Mouse (Mus musculus): ENCODE data around the gene E2f8. TPM values are rescaled to one million over a fixed set of nuclear protein-coding genes. Genes with fewer than 3 reads are reported as not detected.

Gene E2f8
- polyA plus RNA-seq, 1 experiment from 2014 or later: 20.5 TPM

GRCm38 (mm10) chr7:48875096-48875495, 6.3 kb downstream of the E2f8 start:
- H3K9me3 ChIP-seq (replicated peaks): no peaks in the 10 kb centered on the region
- peaks cover 8% of the 10 kb centered on the region; the same call in 1 of the 2 replicates for H3K4me1 ChIP-seq
- no peak overlapping the region for H3K9ac ChIP-seq
- 81% methylated on average over 14 of the region's 14 CpGs for WGBS
- H3K4me3 ChIP-seq (replicated peaks): no peak overlapping the region
- peaks cover 65% of the 10 kb centered on the region for H3K36me3 ChIP-seq
- H3K4me2 ChIP-seq (replicated peaks): no peak overlapping the region
- no peaks in the 10 kb centered on the region for H3K27me3 ChIP-seq
- peak; percentile 46; the same call in 1 of the 2 replicates for ATAC-seq (ENCODE audit: insufficient number of reproducible peaks, low FRiP score, low TSS enrichment, low read depth)
- no peak overlapping the region for H3K27ac ChIP-seq (replicated peaks)

- H3K9ac ChIP-seq: no peak overlapping the region
- no peak overlapping the region for H3K4me3 ChIP-seq (replicated peaks)
- no peak overlapping the region for H3K4me2 ChIP-seq (replicated peaks)
- no peak overlapping the region for H3K27ac ChIP-seq (replicated peaks)
- peaks cover 81% of the 10 kb centered on the region for H3K36me3 ChIP-seq
- no peak for ATAC-seq (ENCODE audit: insufficient number of reproducible peaks, low FRiP score, low TSS enrichment, low read depth)
- 93% methylated on average over 11 of the region's 11 CpGs for WGBS
- no peaks in the 10 kb centered on the region for H3K27me3 ChIP-seq
- no peaks in the 10 kb centered on the region for H3K4me1 ChIP-seq
- H3K9me3 ChIP-seq (replicated peaks): no peaks in the 10 kb centered on the region
Measured at GRCm38 (mm10) chr7:48871292-48871691, 10.1 kb downstream of the E2f8 start.

GRCm38 (mm10) chr7:48870579-48871180, 10.7 kb downstream of the E2f8 start:
- Histone ChIP-seq H3K9ac (no peak overlapping the region), H3K36me3 (peaks cover 83% of the 10 kb centered on the region), H3K27me3 (no peaks in the 10 kb centered on the region), H3K27ac (replicated peaks) (no peak overlapping the region), H3K4me2 (replicated peaks) (no peak overlapping the region), H3K9me3 (replicated peaks) (no peaks in the 10 kb centered on the region), H3K4me3 (replicated peaks) (no peak overlapping the region), H3K4me1 (no peaks in the 10 kb centered on the region)
- 87% methylated on average over 21 of the region's 21 CpGs for WGBS
- ATAC-seq (ENCODE audit: insufficient number of reproducible peaks, low FRiP score, low TSS enrichment, low read depth): no peak

- Histone ChIP-seq H3K36me3 (peaks cover 83% of the 10 kb centered on the region), H3K4me1 (no peaks in the 10 kb centered on the region), H3K9ac (no peak overlapping the region), H3K9me3 (replicated peaks) (no peaks in the 10 kb centered on the region), H3K4me2 (replicated peaks) (no peak overlapping the region), H3K27me3 (no peaks in the 10 kb centered on the region), H3K4me3 (replicated peaks) (no peak overlapping the region), H3K27ac (replicated peaks) (no peak overlapping the region)
- WGBS: 75% methylated on average over 6 of the region's 6 CpGs
- ATAC-seq (ENCODE audit: insufficient number of reproducible peaks, low FRiP score, low TSS enrichment, low read depth): no peak
Measured at GRCm38 (mm10) chr7:48870144-48870543, 11.3 kb downstream of the E2f8 start.

- no peaks in the 10 kb centered on the region for H3K27me3 ChIP-seq
- H3K9ac ChIP-seq: no peak overlapping the region
- no peaks in the 10 kb centered on the region for H3K9me3 ChIP-seq (replicated peaks)
- H3K4me2 ChIP-seq (replicated peaks): no peak overlapping the region
- no peak for ATAC-seq (ENCODE audit: insufficient number of reproducible peaks, low FRiP score, low TSS enrichment, low read depth)
- no peak overlapping the region for H3K4me3 ChIP-seq (replicated peaks)
- peaks cover 61% of the 10 kb centered on the region for H3K36me3 ChIP-seq
- no peak overlapping the region for H3K27ac ChIP-seq (replicated peaks)
- H3K4me1 ChIP-seq: no peaks in the 10 kb centered on the region
- 87% methylated on average over 18 of the region's 18 CpGs for WGBS
Measured at GRCm38 (mm10) chr7:48867576-48867975, 13.8 kb downstream of the E2f8 start.

- H3K9ac ChIP-seq: no peak overlapping the region
- 83% methylated on average over 9 of the region's 9 CpGs for WGBS
Measured at GRCm38 (mm10) chr7:48864671-48865458, 16.5 kb downstream of the E2f8 start.

GRCm38 (mm10) chr7:48864199-48864598, 17.2 kb downstream of the E2f8 start:
- H3K27me3 ChIP-seq: no peaks in the 10 kb centered on the region
- no peak overlapping the region for H3K4me3 ChIP-seq (replicated peaks)
- H3K27ac ChIP-seq (replicated peaks): no peak overlapping the region
- no peak overlapping the region for H3K4me2 ChIP-seq (replicated peaks)
- H3K4me1 ChIP-seq: no peaks in the 10 kb centered on the region
- ATAC-seq (ENCODE audit: insufficient number of reproducible peaks, low FRiP score, low TSS enrichment, low read depth): no peak
- H3K36me3 ChIP-seq: peaks cover 29% of the 10 kb centered on the region
- H3K9me3 ChIP-seq (replicated peaks): no peaks in the 10 kb centered on the region
- H3K9ac ChIP-seq: no peak overlapping the region

More at GRCm38 (mm10) chr7:48864671-48865458, 16.5 kb downstream of the E2f8 start:
- Histone ChIP-seq H3K4me3 (replicated peaks) (no peak overlapping the region), H3K27ac (replicated peaks) (no peak overlapping the region), H3K9me3 (replicated peaks) (no peaks in the 10 kb centered on the region), H3K4me1 (no peaks in the 10 kb centered on the region), H3K36me3 (peaks cover 34% of the 10 kb centered on the region), H3K4me2 (replicated peaks) (no peak overlapping the region), H3K27me3 (no peaks in the 10 kb centered on the region)
- ATAC-seq (ENCODE audit: insufficient number of reproducible peaks, low FRiP score, low TSS enrichment, low read depth): no peak

GRCm38 (mm10) chr7:48861796-48862195, 19.6 kb downstream of the E2f8 start:
- H3K27ac ChIP-seq (replicated peaks): no peak overlapping the region
- ATAC-seq (ENCODE audit: insufficient number of reproducible peaks, low FRiP score, low TSS enrichment, low read depth): no peak
- H3K36me3 ChIP-seq: peaks cover 15% of the 10 kb centered on the region
- WGBS: 82% methylated on average over 4 of the region's 4 CpGs
- H3K9me3 ChIP-seq (replicated peaks): no peaks in the 10 kb centered on the region
- H3K4me2 ChIP-seq (replicated peaks): no peak overlapping the region
- H3K4me3 ChIP-seq (replicated peaks): no peak overlapping the region
- H3K9ac ChIP-seq: no peak overlapping the region
- H3K4me1 ChIP-seq: no peaks in the 10 kb centered on the region
- H3K27me3 ChIP-seq: no peaks in the 10 kb centered on the region

- WGBS: 49% methylated on average over 1 of the region's 1 CpGs
Measured at GRCm38 (mm10) chr7:48860948-48861347, 20.4 kb downstream of the E2f8 start.

GRCm38 (mm10) chr7:48859362-48859761, 22.0 kb downstream of the E2f8 start:
- ATAC-seq (ENCODE audit: insufficient number of reproducible peaks, low FRiP score, low TSS enrichment, low read depth): no peak
- H3K9me3 ChIP-seq (replicated peaks): no peaks in the 10 kb centered on the region
- H3K4me1 ChIP-seq: no peaks in the 10 kb centered on the region
- no peaks in the 10 kb centered on the region for H3K36me3 ChIP-seq
- no peak overlapping the region for H3K9ac ChIP-seq
- H3K27me3 ChIP-seq: no peaks in the 10 kb centered on the region
- H3K27ac ChIP-seq (replicated peaks): no peak overlapping the region
- no peak overlapping the region for H3K4me2 ChIP-seq (replicated peaks)
- WGBS: 85% methylated on average over 4 of the region's 4 CpGs
- H3K4me3 ChIP-seq (replicated peaks): no peak overlapping the region

More at GRCm38 (mm10) chr7:48860948-48861347, 20.4 kb downstream of the E2f8 start:
- Histone ChIP-seq H3K4me3 (replicated peaks) (no peak overlapping the region), H3K4me1 (no peaks in the 10 kb centered on the region), H3K27me3 (no peaks in the 10 kb centered on the region), H3K9me3 (replicated peaks) (no peaks in the 10 kb centered on the region), H3K27ac (replicated peaks) (no peak overlapping the region), H3K4me2 (replicated peaks) (no peak overlapping the region), H3K9ac (no peak overlapping the region), H3K36me3 (peaks cover 8% of the 10 kb centered on the region)
- ATAC-seq (ENCODE audit: insufficient number of reproducible peaks, low FRiP score, low TSS enrichment, low read depth): no peak

- Histone ChIP-seq H3K27ac (replicated peaks) (no peak overlapping the region), H3K9ac (no peak overlapping the region), H3K27me3 (no peaks in the 10 kb centered on the region), H3K9me3 (replicated peaks) (no peaks in the 10 kb centered on the region), H3K4me1 (no peaks in the 10 kb centered on the region), H3K4me3 (replicated peaks) (no peak overlapping the region), H3K4me2 (replicated peaks) (no peak overlapping the region), H3K36me3 (no peaks in the 10 kb centered on the region)
- WGBS: 62% methylated on average over 1 of the region's 1 CpGs
- ATAC-seq (ENCODE audit: insufficient number of reproducible peaks, low FRiP score, low TSS enrichment, low read depth): no peak
Measured at GRCm38 (mm10) chr7:48858257-48858656, 23.1 kb downstream of the E2f8 start.
